Mouse (Mus musculus) ovary, postnatal 14 days (tissue): ENCODE measurements at regions not wholly inside any gene's neighbourhood (a gene's known extent, or its start where the extent isn't known, plus 50 kb on each side); places are given as distances from the start of the nearest gene placed in this dataset.

Source experiments
- DNase-seq: peaks from one replicate; pipeline ENCODE4 v3.0.0; 2022; ENCODE audit warnings: low spot score

- no peak for DNase-seq
Measured at GRCm38 (mm10) chr11:45533402-45534056, 318.3 kb upstream of the Clint1 start.

- DNase-seq = peak; percentile 9
Measured at GRCm38 (mm10) chr11:45535501-45536025, 316.3 kb upstream of the Clint1 start.

GRCm38 (mm10) chr11:45538011-45538410 lies 313.8 kb upstream of the Clint1 start:
- no peak for DNase-seq

- peak; percentile 78 for DNase-seq
Measured at GRCm38 (mm10) chr11:45539459-45539858, 312.4 kb upstream of the Clint1 start.

GRCm38 (mm10) chr11:45544531-45544930 lies 307.3 kb upstream of the Clint1 start:
- no peak for DNase-seq

GRCm38 (mm10) chr11:45545896-45546626 lies 305.8 kb upstream of the Clint1 start:
- DNase-seq = no peak

GRCm38 (mm10) chr11:45546861-45547260 lies 305.0 kb upstream of the Clint1 start:
- no peak for DNase-seq

GRCm38 (mm10) chr11:45550376-45550775 lies 301.5 kb upstream of the Clint1 start:
- no peak for DNase-seq

- no peak for DNase-seq
Measured at GRCm38 (mm10) chr11:45577469-45578154, 274.2 kb upstream of the Clint1 start.

GRCm38 (mm10) chr11:45592335-45592734 lies 259.5 kb upstream of the Clint1 start:
- DNase-seq = no peak

- no peak for DNase-seq
Measured at GRCm38 (mm10) chr11:45592890-45593642, 258.8 kb upstream of the Clint1 start.

- DNase-seq = no peak
Measured at GRCm38 (mm10) chr11:45595372-45595771, 256.5 kb upstream of the Clint1 start.

GRCm38 (mm10) chr11:45621824-45622223 lies 230.0 kb upstream of the Clint1 start:
- DNase-seq = no peak

- DNase-seq = no peak
Measured at GRCm38 (mm10) chr11:45622701-45623100, 229.2 kb upstream of the Clint1 start.

GRCm38 (mm10) chr11:45624233-45624632 lies 227.6 kb upstream of the Clint1 start:
- DNase-seq = no peak

GRCm38 (mm10) chr11:45629250-45629649 lies 222.6 kb upstream of the Clint1 start:
- DNase-seq = no peak

- DNase-seq = no peak
Measured at GRCm38 (mm10) chr11:45634535-45635235, 217.2 kb upstream of the Clint1 start.

- no peak for DNase-seq
Measured at GRCm38 (mm10) chr11:45635896-45636295, 216.0 kb upstream of the Clint1 start.

GRCm38 (mm10) chr11:45639236-45639635 lies 212.6 kb upstream of the Clint1 start:
- no peak for DNase-seq

- no peak for DNase-seq
Measured at GRCm38 (mm10) chr11:45642142-45642756, 209.6 kb upstream of the Clint1 start.
